Mouse (Mus musculus) midbrain, embryonic 14.5 days (tissue): ENCODE results near the gene Polr3h. TPM values are rescaled to one million over a fixed set of nuclear protein-coding genes. Genes with fewer than 3 reads are reported as not detected.
A peak's percentile ranks its signal among the peaks of the same experiment; 100 is the strongest.
"Not testable (repeated sequence)": the region's sequence is repeated elsewhere in the genome, so short reads cannot be mapped to it uniquely, and the experiment has no call there.

ENCODE experiments used
- ATAC-seq: fragments of 200-750 bp; cut with Nextera tagmentation; 2 replicates; pipeline ENCODE4 v1.8.0; 2017; ENCODE audit warnings: moderate number of reproducible peaks, moderate library complexity; ENCODE audit not compliant: low FRiP score, low TSS enrichment
- DNase-seq: peaks from one replicate; pipeline ENCODE4 v3.0.0-alpha.2; 2015
- H3K27ac ChIP-seq: fragments of 300-500 bp; sonication (generic); replicated peaks from 2 replicates; pipeline ENCODE4 v1.5.1; 2014; ENCODE audit warnings: mild to moderate bottlenecking, low read depth, low read length, moderate library complexity
- H3K27me3 ChIP-seq: fragments of 300-500 bp; sonication (generic); 2 replicates; pipeline ENCODE4 v1.6.1; 2014; ENCODE audit warnings: low read length, control low read depth, mixed read lengths; ENCODE audit not compliant: control insufficient read depth, insufficient read depth
- H3K36me3 ChIP-seq: fragments of 300-500 bp; sonication (generic); 2 replicates; pipeline ENCODE4 v1.6.1; 2014; ENCODE audit warnings: low read length, control low read depth; ENCODE audit not compliant: control insufficient read depth, insufficient read depth
- H3K4me1 ChIP-seq: fragments of 300-500 bp; sonication (generic); 2 replicates; pipeline ENCODE4 v1.6.1; 2014; ENCODE audit warnings: mild to moderate bottlenecking, antibody characterized with exemption, low read length, control low read depth; ENCODE audit not compliant: control insufficient read depth, insufficient read depth
- H3K4me2 ChIP-seq: fragments of 300-500 bp; sonication (generic); 2 replicates; pipeline ENCODE4 v1.6.1; 2014; ENCODE audit warnings: mild to moderate bottlenecking, low read length, moderate library complexity
- H3K4me3 ChIP-seq: fragments of 300-500 bp; sonication (generic); replicated peaks from 2 replicates; pipeline ENCODE4 v1.5.1; 2014; ENCODE audit warnings: low read depth, low read length
- H3K9ac ChIP-seq: fragments of 300-500 bp; sonication (generic); replicated peaks from 2 replicates; pipeline ENCODE4 v1.6.1; 2014; ENCODE audit warnings: mild to moderate bottlenecking, low read length, moderate library complexity
- H3K9me3 ChIP-seq: fragments of 300-500 bp; sonication (generic); 2 replicates; pipeline ENCODE4 v1.6.1; 2016; ENCODE audit warnings: low read length, control low read depth, mixed read lengths; ENCODE audit not compliant: control insufficient read depth
- WGBS: fragments of 180-500 bp; shearing (Covaris S2); extraction: QIAGEN DNeasy Blood & Tissue Kit; methylation state at CpG from one replicate; pipeline ENCODE4 v1.1.7; 2014; 5-methylcytosine and 5-hydroxymethylcytosine counted together
- polyA plus RNA-seq: library from polyadenylated mRNA; unstranded; fragments of >200 nt; fragmentation: Nextera tagmentation; extraction: Ambion mirVana; gene quantifications from 2 replicates; pipeline ENCODE4 v1.2.1, GENCODE M21; 2014

Gene Polr3h
- polyA plus RNA-seq = 67.7 and 74.2 TPM in 2 replicates

- Histone ChIP-seq H3K9me3 (no peaks in the 10 kb centered on the region), H3K4me1 (peaks cover 10% of the 10 kb centered on the region), H3K27ac (peak within 1 kb of the TSS; percentile 73), H3K4me2 (peak within 1 kb of the TSS; percentile 95), H3K36me3 (no peaks in the 10 kb centered on the region), H3K9ac (peak within 1 kb of the TSS; percentile 59), H3K4me3 (peak within 1 kb of the TSS; percentile 74), H3K27me3 (no peaks in the 10 kb centered on the region)
- WGBS = under 1% methylated on average over 54 of the region's 54 CpGs
- peak; percentile 96 for ATAC-seq
- DNase-seq = peak; percentile 99
These were observed at the start of gene Polr3h for GRCm38 (mm10) chr15:81925760-81926445. TSS of gene Polr3h (minus strand) at chr15:81926240.

DNA sequence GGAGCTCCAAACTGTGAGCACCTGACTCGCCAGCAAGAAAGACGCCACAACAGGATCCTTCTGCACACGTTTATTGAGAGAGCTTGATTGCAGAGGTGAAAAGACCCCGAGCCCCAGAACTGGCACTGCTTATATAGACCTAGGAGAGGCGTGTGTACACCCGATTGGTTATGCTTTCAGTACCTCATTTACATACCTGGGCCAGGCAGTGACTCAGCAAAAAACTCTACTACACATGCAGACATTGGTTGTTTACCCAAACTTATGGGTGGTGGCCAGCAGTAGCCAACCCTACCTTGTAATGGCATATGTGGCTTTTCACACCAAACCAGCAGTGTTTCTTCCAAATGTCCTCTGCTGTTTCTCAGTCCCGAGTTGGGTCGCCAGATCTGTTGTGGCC, 49.1 kb upstream of the Polr3h start:
- not testable (repeated sequence) for H3K36me3 ChIP-seq, H3K4me3 ChIP-seq, DNase-seq, H3K27ac ChIP-seq, H3K27me3 ChIP-seq, H3K4me2 ChIP-seq, H3K9me3 ChIP-seq, H3K9ac ChIP-seq, ATAC-seq, H3K4me1 ChIP-seq
- WGBS = 95% methylated on average over 8 of the region's 8 CpGs

- H3K36me3 ChIP-seq, H3K4me1 ChIP-seq, H3K9me3 ChIP-seq, ATAC-seq, DNase-seq, H3K4me2 ChIP-seq, H3K9ac ChIP-seq, H3K4me3 ChIP-seq, H3K27ac ChIP-seq, H3K27me3 ChIP-seq: not testable (repeated sequence)
- WGBS = 82% methylated on average over 4 of the region's 4 CpGs
These were observed 44.5 kb upstream of the Polr3h start for GRCm38 (mm10) chr15:81970498-81970897.

GRCm38 (mm10) chr15:81969635-81970034, 43.6 kb upstream of the Polr3h start:
- not testable (repeated sequence) for H3K36me3 ChIP-seq, ATAC-seq, H3K9ac ChIP-seq, H3K4me3 ChIP-seq, H3K27me3 ChIP-seq, H3K9me3 ChIP-seq, H3K4me1 ChIP-seq, DNase-seq, H3K27ac ChIP-seq, H3K4me2 ChIP-seq
- 72% methylated on average over 6 of the region's 6 CpGs for WGBS

- no peak overlapping the region for H3K4me2 ChIP-seq
- 77% methylated on average over 7 of the region's 7 CpGs for WGBS
- H3K4me3 ChIP-seq = no peak overlapping the region
- no peak overlapping the region for H3K27ac ChIP-seq
- ATAC-seq = no peak
- no peaks in the 10 kb centered on the region for H3K36me3 ChIP-seq
- no peaks in the 10 kb centered on the region for H3K4me1 ChIP-seq
- no peak overlapping the region for H3K9ac ChIP-seq
- no peaks in the 10 kb centered on the region for H3K27me3 ChIP-seq
- no peaks in the 10 kb centered on the region for H3K9me3 ChIP-seq
- no peak for DNase-seq
These were observed 43.1 kb upstream of the Polr3h start for GRCm38 (mm10) chr15:81969173-81969572.

DNA sequence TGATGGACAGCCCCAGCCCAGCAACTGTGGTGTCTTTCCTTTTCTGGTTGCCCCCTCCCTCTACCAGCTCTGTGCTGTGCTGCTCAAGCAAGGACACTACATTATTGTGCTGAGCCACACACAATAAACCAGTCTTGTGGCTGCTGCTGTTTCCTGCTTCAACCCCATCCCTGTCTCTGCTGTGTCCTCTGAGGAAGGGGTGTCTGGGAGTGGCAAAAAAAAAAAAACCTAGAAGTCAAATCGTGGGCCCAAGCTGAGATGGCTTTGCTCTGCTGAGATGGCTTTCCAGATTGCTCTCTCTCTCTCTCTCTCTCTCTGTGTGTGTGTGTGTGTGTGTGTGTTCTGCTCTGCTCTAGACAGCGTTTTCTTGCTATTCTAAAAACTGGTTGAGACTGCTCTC, 42.4 kb upstream of the Polr3h start:
- Histone ChIP-seq H3K9ac (no peak overlapping the region), H3K27me3 (no peaks in the 10 kb centered on the region), H3K27ac (no peak overlapping the region), H3K36me3 (no peaks in the 10 kb centered on the region), H3K4me1 (no peaks in the 10 kb centered on the region), H3K4me2 (no peak overlapping the region), H3K9me3 (no peaks in the 10 kb centered on the region), H3K4me3 (no peak overlapping the region)
- 76% methylated on average over 2 of the region's 2 CpGs for WGBS
- no peak for ATAC-seq
- no peak for DNase-seq

- H3K9ac ChIP-seq = no peak overlapping the region
- H3K4me1 ChIP-seq = no peaks in the 10 kb centered on the region
- DNase-seq = no peak
- no peaks in the 10 kb centered on the region for H3K36me3 ChIP-seq
- H3K27ac ChIP-seq = no peak overlapping the region
- no peaks in the 10 kb centered on the region for H3K27me3 ChIP-seq
- no peaks in the 10 kb centered on the region for H3K9me3 ChIP-seq
- H3K4me3 ChIP-seq = no peak overlapping the region
- no peak for ATAC-seq
- 92% methylated on average over 5 of the region's 5 CpGs for WGBS
- no peak overlapping the region for H3K4me2 ChIP-seq
These were observed 41.8 kb upstream of the Polr3h start for GRCm38 (mm10) chr15:81967821-81968220.

DNA sequence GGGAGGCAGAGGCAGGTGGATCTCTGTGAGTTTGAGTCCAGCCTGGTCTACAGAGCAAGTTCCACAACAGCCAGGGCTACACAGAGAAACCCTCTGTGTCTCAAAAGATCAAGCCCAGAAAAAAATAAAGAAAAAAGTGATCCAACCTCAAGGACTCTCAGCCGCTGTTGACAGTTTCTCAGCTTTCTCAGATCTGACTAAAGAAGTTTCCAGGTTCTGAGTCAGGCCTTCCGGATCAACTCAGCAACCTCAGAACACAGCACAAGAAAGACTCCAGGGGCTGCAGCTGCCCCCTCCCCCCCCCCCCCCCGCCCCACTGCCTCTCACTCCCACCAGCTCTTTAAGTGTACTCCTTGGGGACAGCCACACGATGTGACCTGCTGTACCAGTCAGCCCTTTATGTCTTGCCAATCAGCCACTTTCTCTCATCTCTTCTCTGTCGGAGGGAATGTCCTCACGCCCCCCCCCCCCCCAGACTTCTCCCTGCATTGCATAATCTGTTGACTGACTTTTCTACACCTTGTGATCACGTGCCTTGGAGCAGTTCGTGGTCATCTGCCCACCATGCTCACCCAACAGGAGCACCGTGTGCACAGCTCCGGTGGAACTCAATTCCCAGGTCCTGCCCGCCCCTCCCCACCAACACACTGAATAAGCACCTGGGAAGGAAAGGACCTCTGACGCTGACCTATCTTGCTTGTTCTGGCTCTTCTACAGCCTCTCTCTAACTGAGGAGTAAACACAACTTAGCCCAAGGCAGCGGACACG, 40.2 kb upstream of the Polr3h start:
- Histone ChIP-seq H3K9me3 (no peaks in the 10 kb centered on the region), H3K27ac (no peak overlapping the region), H3K4me2 (no peak overlapping the region), H3K9ac (no peak overlapping the region), H3K36me3 (no peaks in the 10 kb centered on the region), H3K4me3 (no peak overlapping the region), H3K27me3 (no peaks in the 10 kb centered on the region), H3K4me1 (no peaks in the 10 kb centered on the region)
- DNase-seq (no peak), ATAC-seq (no peak)
- 84% methylated on average over 13 of the region's 14 CpGs for WGBS
